Mouse (Mus musculus) layer of hippocampus, postnatal 25 days (tissue): ENCODE results near the gene Rasgef1b. TPM values are rescaled to one million over a fixed set of nuclear protein-coding genes. Genes with fewer than 3 reads are reported as not detected.

ENCODE experiments used
- DNase-seq, 2 experiments: peaks; one replicate each; pipeline ENCODE4 v3.0.0; 2022; ENCODE audit warnings: mixed read lengths in 2 of 2, low spot score in 1 of 2; ENCODE audit errors: extremely low spot score in 1 of 2
- total RNA-seq, 2 experiments: library from RNA; stranded (reverse); gene quantifications; 2 replicates each; pipeline ENCODE4 v1.2.3; 2021

The Rasgef1b gene
- total RNA-seq, 2 experiments from 2014 or later = 15.9 to 17.6 TPM

- no peak for DNase-seq
Measured at GRCm38 (mm10) chr5:99416902-99417301, 312.0 kb downstream of the Rasgef1b start.

GRCm38 (mm10) chr5:99415676-99416075 lies 313.2 kb downstream of the Rasgef1b start:
- no peak for DNase-seq

- no peak for DNase-seq
Measured at GRCm38 (mm10) chr5:99415049-99415448, 313.8 kb downstream of the Rasgef1b start.

- no peak for DNase-seq
Measured at GRCm38 (mm10) chr5:99414293-99414692, 314.6 kb downstream of the Rasgef1b start.

- DNase-seq = no peak
Measured at GRCm38 (mm10) chr5:99413851-99414250, 315.0 kb downstream of the Rasgef1b start.

- no peak for DNase-seq
Measured at GRCm38 (mm10) chr5:99413391-99413790, 315.5 kb downstream of the Rasgef1b start.

- DNase-seq = no peak
Measured at GRCm38 (mm10) chr5:99404403-99405170, 324.3 kb downstream of the Rasgef1b start.

- no peak for DNase-seq
Measured at GRCm38 (mm10) chr5:99403325-99403724, 325.5 kb downstream of the Rasgef1b start.

GRCm38 (mm10) chr5:99402784-99403183 lies 326.1 kb downstream of the Rasgef1b start:
- no peak for DNase-seq

GRCm38 (mm10) chr5:99402297-99402696 lies 326.6 kb downstream of the Rasgef1b start:
- DNase-seq = no peak

GRCm38 (mm10) chr5:99399855-99400626 lies 328.8 kb downstream of the Rasgef1b start:
- no peak for DNase-seq

- DNase-seq = no peak
Measured at GRCm38 (mm10) chr5:99398472-99399070, 330.3 kb downstream of the Rasgef1b start.

- DNase-seq = no peak
Measured at GRCm38 (mm10) chr5:99394578-99394977, 334.3 kb downstream of the Rasgef1b start.

GRCm38 (mm10) chr5:99391525-99391924 lies 337.3 kb downstream of the Rasgef1b start:
- DNase-seq = no peak

GRCm38 (mm10) chr5:99390776-99391175 lies 338.1 kb downstream of the Rasgef1b start:
- DNase-seq = no peak

GRCm38 (mm10) chr5:99390314-99390713 lies 338.6 kb downstream of the Rasgef1b start:
- no peak for DNase-seq

- no peak for DNase-seq
Measured at GRCm38 (mm10) chr5:99388585-99389250, 340.1 kb downstream of the Rasgef1b start.

GRCm38 (mm10) chr5:99388131-99388530 lies 340.7 kb downstream of the Rasgef1b start:
- DNase-seq = no peak

GRCm38 (mm10) chr5:99387185-99387981 lies 341.5 kb downstream of the Rasgef1b start:
- DNase-seq = no peak
